Mouse (Mus musculus) adrenal gland, postnatal 0 days (tissue): ENCODE data around the gene Tcta. TPM values are rescaled to one million over a fixed set of nuclear protein-coding genes. Genes with fewer than 3 reads are reported as not detected.

ENCODE experiments used
- polyA plus RNA-seq: library from polyadenylated mRNA; unstranded; fragments of >200 nt; fragmentation: Nextera tagmentation; extraction: Ambion mirVana; gene quantifications from 2 replicates; pipeline ENCODE4 v1.2.1, GENCODE M21; 2015

Tcta gene
- polyA plus RNA-seq = 62.1 and 73.8 TPM in 2 replicates

GRCm38 (mm10) chr9:108305629-108306520 is at the start of gene Tcta, which contains the start of gene Rhoa:
Gene Tcta (minus strand): TSS chr9:108306160.
Gene Rhoa (plus strand): TSS chr9:108306129.

GRCm38 (mm10) chr9:108347540-108348289 is 41.8 kb upstream of the Tcta start, which contains the start of gene Usp4:
Gene Usp4 (plus strand): TSS chr9:108347853.

GRCm38 (mm10) chr9:108338886-108339781 is 33.2 kb upstream of the Tcta start, which contains the start of gene Gpx1:
Gene Gpx1 (plus strand): TSS chr9:108338903.

GRCm38 (mm10) chr9:108296453-108297355 is 9.3 kb downstream of the Tcta start, which contains the start of gene Amt:
Gene Amt (plus strand): TSS chr9:108296853.

GRCm38 (mm10) chr9:108290016-108290750 is 15.8 kb downstream of the Tcta start, which contains the start of gene Nicn1:
Gene Nicn1 (plus strand): TSS chr9:108290429.

GRCm38 (mm10) chr9:108263690-108264190 is 42.2 kb downstream of the Tcta start, which contains the start of gene Dag1:
Gene Dag1 (minus strand): TSS chr9:108263958.

Other genes with a start within 250 kb of the Tcta start
- gene Mst1, start 225.7 kb downstream of the Tcta start, polyA plus RNA-seq = 2.1 and 2.7 TPM in 2 replicates
- gene Rnf123, start 222.8 kb downstream of the Tcta start, polyA plus RNA-seq = 16.6 and 22.3 TPM in 2 replicates
- gene Apeh, start 211.6 kb downstream of the Tcta start, polyA plus RNA-seq = 43.5 and 58.7 TPM in 2 replicates
- gene Bsn, start 115.8 kb downstream of the Tcta start, polyA plus RNA-seq = 0.76 and 1.3 TPM in 2 replicates
- 72.2 and 83.2 TPM in 2 replicates for gene Dag1, start 42.2 kb downstream of the Tcta start, polyA plus RNA-seq
- 33.2 and 37.4 TPM in 2 replicates for gene Nicn1, start 15.7 kb downstream of the Tcta start, polyA plus RNA-seq
- 6.1 and 6.2 TPM in 2 replicates for gene Amt, start 9.3 kb downstream of the Tcta start, polyA plus RNA-seq
- gene Rhoa, start within 50 bp of the Tcta start, polyA plus RNA-seq = 326 and 429 TPM in 2 replicates
- gene Gpx1, start 32.7 kb upstream of the Tcta start, polyA plus RNA-seq = 1,366 and 1,515 TPM in 2 replicates
- gene Usp4, start 41.7 kb upstream of the Tcta start, polyA plus RNA-seq = 44.6 and 58.2 TPM in 2 replicates
- 0.16 TPM in 1 of 2 replicates, not detected in the other for gene 1700102P08Rik, start 86.6 kb upstream of the Tcta start, polyA plus RNA-seq
- gene Ccdc36, start 122.3 kb upstream of the Tcta start, polyA plus RNA-seq = 0.86 and 2.0 TPM in 2 replicates
- not detected in 2 replicates for gene BC048562, start 130.3 kb upstream of the Tcta start, polyA plus RNA-seq
- 34.9 and 49.0 TPM in 2 replicates for gene Ccdc71, start 154.4 kb upstream of the Tcta start, polyA plus RNA-seq
- gene Klhdc8b, start 155.4 kb upstream of the Tcta start, polyA plus RNA-seq = 54.3 and 61.4 TPM in 2 replicates
- gene Lamb2, start 173.6 kb upstream of the Tcta start, polyA plus RNA-seq = 31.5 and 37.7 TPM in 2 replicates
- 36.9 and 72.1 TPM in 2 replicates for gene Usp19, start 184.4 kb upstream of the Tcta start, polyA plus RNA-seq
- 60.1 and 86.1 TPM in 2 replicates for gene Qars, start 201.5 kb upstream of the Tcta start, polyA plus RNA-seq
- gene Qrich1, start 210.6 kb upstream of the Tcta start, polyA plus RNA-seq = 70.3 and 91.3 TPM in 2 replicates